Mouse (Mus musculus) right cerebral cortex, postnatal 14 days (tissue): ENCODE results near the gene Slc7a1.

Experiments used
- DNase-seq: peaks from one replicate; pipeline ENCODE4 v3.0.0; 2022

Gene Slc7a1

GRCm38 (mm10) chr5:148312443-148312842 lies 87.3 kb downstream of the Slc7a1 start:
- DNase-seq, result peak; percentile 27

DNA sequence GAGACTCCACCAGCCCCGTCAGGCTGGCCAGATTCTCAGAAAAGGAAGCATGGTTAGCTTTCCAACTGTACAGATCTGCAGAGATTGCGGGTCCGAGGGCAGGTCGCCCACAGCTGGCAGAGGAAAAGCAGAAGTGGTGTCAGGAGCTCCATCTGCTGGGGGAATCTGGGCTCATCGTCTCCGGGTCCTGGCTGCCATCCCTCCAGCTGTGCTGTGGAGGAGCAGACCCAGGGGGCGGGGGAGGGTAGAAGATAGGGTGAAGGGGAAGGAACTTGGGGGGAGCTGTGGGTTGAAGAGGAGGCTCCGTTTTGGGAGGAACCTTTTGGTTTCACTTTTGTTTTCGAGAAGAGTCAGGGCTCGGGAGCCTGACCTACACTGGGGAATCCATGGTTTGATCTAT lies 88.9 kb downstream of the Slc7a1 start:
- DNase-seq, result no peak

- no peak for DNase-seq
Measured at GRCm38 (mm10) chr5:148304112-148304511, 95.6 kb downstream of the Slc7a1 start.

DNA sequence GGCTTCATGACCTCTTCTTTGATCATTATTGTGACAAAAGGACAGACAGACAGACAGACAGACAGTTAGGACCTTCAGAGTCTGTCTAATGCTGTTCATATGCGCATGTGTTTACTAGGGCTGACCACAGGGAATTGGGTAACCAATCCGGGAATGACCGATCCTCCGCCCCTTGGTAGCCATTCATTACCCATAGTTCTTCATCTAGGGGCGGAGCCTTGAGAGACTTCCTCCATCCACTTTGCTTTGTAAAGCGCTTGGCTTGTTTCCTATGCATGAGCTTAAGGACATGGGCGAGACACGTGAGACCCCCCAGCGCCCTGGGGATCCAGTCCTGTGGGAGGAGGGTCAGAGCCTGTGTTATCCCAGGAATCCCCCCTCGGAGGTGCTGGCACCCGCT lies 96.7 kb downstream of the Slc7a1 start:
- DNase-seq, result no peak

- DNase-seq, result peak; percentile 55
Measured at GRCm38 (mm10) chr5:148293346-148293745, 106.4 kb downstream of the Slc7a1 start.

DNA sequence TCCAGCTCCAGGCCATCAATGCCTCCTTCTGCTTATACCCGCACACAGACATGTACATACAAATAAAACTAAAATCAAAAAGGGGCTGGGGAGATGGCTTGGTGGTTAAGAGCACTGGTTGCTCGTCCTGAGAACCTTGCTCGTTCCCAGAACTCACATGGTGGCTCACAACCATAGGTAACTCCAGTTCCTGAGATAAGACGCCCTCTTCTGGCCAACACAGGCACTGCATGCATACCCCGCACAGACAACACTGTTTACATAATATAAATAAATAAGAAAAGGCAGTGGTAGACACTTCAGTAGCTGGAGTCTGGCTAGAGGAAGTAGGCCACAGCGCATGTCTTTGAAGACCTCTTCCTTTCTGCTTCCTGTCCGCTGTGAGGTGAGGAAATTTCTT lies 106.8 kb downstream of the Slc7a1 start:
- DNase-seq, result no peak

- DNase-seq, result no peak
Measured at GRCm38 (mm10) chr5:148289951-148290350, 109.8 kb downstream of the Slc7a1 start.

DNA sequence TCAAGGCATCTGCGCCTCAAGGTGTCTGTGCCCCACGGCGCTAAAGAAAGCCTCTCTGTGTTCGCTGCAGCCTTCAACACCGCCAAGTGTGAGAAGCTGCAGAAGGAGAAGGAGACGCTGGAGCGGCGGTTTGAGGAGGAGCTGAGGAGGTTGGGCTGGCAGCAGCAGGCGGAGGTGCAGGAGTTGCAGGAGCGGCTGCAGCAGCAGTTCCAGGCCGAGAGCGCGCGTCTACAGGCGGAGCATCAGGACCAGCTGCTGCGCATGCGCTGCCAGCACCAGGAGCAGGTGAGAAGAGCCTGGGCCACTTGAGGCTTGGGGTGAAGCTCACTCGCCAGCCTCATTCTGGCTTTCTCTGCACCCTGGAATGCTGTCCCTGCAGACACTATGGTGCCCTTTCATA lies 110.9 kb downstream of the Slc7a1 start:
- no peak for DNase-seq

DNA sequence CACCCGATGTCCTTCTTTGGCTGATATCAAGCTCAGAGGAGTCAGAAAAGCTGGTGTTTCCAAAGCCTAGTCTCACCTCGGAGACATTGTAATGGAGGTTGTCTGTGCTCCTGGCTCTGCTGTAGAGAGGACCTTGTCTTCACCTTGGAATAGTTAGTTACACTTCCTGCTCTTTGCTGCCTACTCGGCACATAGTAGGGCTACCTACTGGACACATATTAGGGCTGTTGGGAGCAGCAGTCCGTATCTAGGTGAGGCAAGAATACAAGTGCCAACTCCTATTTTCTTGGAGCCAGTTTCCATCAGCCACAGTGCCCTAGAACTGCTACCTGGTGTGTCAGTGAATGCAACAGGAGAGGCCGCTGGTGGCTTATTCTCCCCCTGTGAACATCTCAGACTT lies 112.2 kb downstream of the Slc7a1 start:
- DNase-seq, result no peak

DNA sequence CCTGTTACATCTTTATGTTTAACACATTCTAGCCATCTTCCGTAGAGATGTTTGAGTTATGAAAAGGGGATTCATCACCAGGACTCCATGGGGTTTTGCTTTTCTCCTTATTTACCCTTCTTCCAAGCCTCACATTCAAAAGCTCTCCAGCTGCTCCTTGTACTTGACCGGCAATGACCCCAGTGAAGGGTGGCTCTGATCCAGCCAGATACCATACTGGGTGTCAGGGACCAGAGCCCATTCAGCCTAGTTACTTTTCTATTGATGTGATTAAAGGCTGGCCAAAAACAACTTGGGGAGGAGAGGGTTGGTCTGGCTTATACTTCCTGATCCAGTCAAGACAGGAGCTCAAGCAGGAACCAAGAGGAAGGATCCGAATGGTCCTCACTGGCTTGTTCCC lies 116.1 kb downstream of the Slc7a1 start:
- no peak for DNase-seq

- DNase-seq, result no peak
Measured at GRCm38 (mm10) chr5:148283177-148283576, 116.5 kb downstream of the Slc7a1 start.

DNA sequence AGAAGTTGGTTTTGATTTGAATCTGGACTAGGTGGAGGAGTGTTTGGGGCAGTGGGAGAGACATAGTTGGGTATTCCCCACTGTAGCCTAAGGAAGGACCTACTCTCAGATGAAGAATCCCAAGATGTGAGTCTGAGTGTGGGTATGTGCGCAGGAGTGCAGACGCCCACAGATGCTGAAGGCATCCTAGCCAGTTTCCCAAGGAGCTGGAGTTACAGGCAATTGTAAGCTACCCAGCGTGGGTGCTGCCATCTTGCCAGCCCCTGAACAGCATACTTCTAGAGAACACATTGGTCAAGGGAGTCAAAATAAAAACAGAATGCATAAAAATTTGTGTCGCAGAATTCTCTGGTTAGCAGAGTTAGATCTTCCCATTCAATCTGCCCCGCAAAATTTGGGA lies 117.1 kb downstream of the Slc7a1 start:
- no peak for DNase-seq

GRCm38 (mm10) chr5:148282093-148282492 lies 117.6 kb downstream of the Slc7a1 start:
- DNase-seq, result no peak

DNA sequence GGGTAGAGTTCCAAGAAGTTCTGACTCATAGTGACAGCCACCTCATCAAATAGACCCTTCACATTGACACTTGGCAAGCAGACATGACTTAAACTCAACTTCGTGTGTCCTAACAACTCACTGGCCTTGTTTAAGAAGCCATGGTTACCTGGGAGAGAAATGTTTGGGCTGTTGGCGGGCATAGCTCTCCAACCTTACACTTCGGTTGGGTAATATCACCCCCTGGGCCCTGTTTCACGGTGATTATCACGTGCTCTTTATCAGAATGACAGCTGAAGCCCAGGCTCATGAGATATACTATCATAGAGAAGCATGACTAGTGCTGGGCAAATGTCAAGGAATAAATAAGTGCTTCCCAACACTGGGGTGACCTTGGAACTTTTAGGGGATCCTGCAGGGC lies 119.4 kb downstream of the Slc7a1 start:
- DNase-seq, result no peak

GRCm38 (mm10) chr5:148278233-148278632 lies 121.5 kb downstream of the Slc7a1 start:
- DNase-seq, result no peak
